Mouse (Mus musculus) myocyte (in vitro differentiated cells): ENCODE results near the gene Hdac5. TPM values are rescaled to one million over a fixed set of nuclear protein-coding genes. Genes with fewer than 3 reads are reported as not detected.

Experiments
- polyA plus RNA-seq: library from polyadenylated mRNA; unstranded; fragments of >200 nt; fragmentation: generic; extraction: Trizol; gene quantifications from one replicate; pipeline ENCODE4 v1.2.1, GENCODE M21; 2012; ENCODE audit warnings: missing spikeins

Gene Hdac5
- polyA plus RNA-seq, 1 experiment: 77.3 TPM

Other genes starting within 250 kb of the Hdac5 start
- gene Cfap97d1, start 245.9 kb downstream of the Hdac5 start, polyA plus RNA-seq: not detected
- gene Dusp3, start 243.2 kb downstream of the Hdac5 start, polyA plus RNA-seq: 81.1 TPM
- 2.1 TPM for gene Mpp3, start 201.7 kb downstream of the Hdac5 start, polyA plus RNA-seq
- gene Cd300lg, start 188.7 kb downstream of the Hdac5 start, polyA plus RNA-seq: not detected
- 4.3 TPM for gene Mpp2, start 141.7 kb downstream of the Hdac5 start, polyA plus RNA-seq
- not detected for gene Ppy, start 128.8 kb downstream of the Hdac5 start, polyA plus RNA-seq
- gene Pyy, start 122.3 kb downstream of the Hdac5 start, polyA plus RNA-seq: not detected
- not detected for gene Nags, start 84.7 kb downstream of the Hdac5 start, polyA plus RNA-seq
- 37.7 TPM for gene Tmem101, start 73.8 kb downstream of the Hdac5 start, polyA plus RNA-seq
- gene Lsm12, start 44.9 kb downstream of the Hdac5 start, polyA plus RNA-seq: 33.1 TPM
- 58.1 TPM for gene G6pc3, start 40.5 kb downstream of the Hdac5 start, polyA plus RNA-seq
- gene BC030867, start 18.7 kb upstream of the Hdac5 start, polyA plus RNA-seq: 4.4 TPM
- gene Asb16, start 38.6 kb upstream of the Hdac5 start, polyA plus RNA-seq: 5.1 TPM
- gene Tmub2, start 54.8 kb upstream of the Hdac5 start, polyA plus RNA-seq: 39.5 TPM
- gene Atxn7l3, start 66.5 kb upstream of the Hdac5 start, polyA plus RNA-seq: 39.5 TPM
- gene Ubtf, start 89.6 kb upstream of the Hdac5 start, polyA plus RNA-seq: 58.6 TPM
- gene Slc4a1, start 136.0 kb upstream of the Hdac5 start, polyA plus RNA-seq: not detected
- gene Rundc3a, start 163.2 kb upstream of the Hdac5 start, polyA plus RNA-seq: 10.3 TPM
- gene Slc25a39, start 177.8 kb upstream of the Hdac5 start, polyA plus RNA-seq: 274 TPM
- 174 TPM for gene Grn, start 200.1 kb upstream of the Hdac5 start, polyA plus RNA-seq
- gene Fam171a2, start 217.5 kb upstream of the Hdac5 start, polyA plus RNA-seq: 162 TPM
- 7.2 TPM for gene Itga2b, start 240.0 kb upstream of the Hdac5 start, polyA plus RNA-seq